Mouse (Mus musculus): ENCODE data around the gene Emid1. TPM values are rescaled to one million over a fixed set of nuclear protein-coding genes. Genes with fewer than 3 reads are reported as not detected.

Emid1 gene
- polyA plus RNA-seq, 1 experiment from 2014 or later = 51.0 TPM

DNA sequence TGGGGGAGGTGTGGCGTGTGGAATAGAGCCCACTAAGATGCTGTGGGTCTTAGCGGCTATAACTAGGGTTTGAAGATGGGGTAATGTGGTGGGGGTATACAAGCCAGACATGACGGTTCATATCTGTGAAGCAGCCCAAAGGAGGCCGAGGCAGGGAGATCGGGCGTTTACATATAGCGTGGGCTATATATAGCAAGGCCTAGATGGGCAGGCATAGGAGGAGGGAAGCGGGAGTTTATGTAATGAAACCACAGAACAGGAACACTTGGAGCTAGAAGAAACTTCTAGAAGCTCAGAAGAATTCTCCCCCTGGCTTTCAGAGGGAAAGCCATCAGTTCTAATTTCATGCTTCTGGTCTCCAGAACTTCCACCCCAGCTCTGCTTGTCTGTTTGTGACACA, 11.4 kb upstream of the Emid1 start:
- DNase-seq (ENCODE audit: low spot score) = no peak

GRCm38 (mm10) chr11:5160722-5161485, 8.8 kb upstream of the Emid1 start:
- peak; percentile 68 for DNase-seq (ENCODE audit: low spot score)

GRCm38 (mm10) chr11:5158056-5158455, 6.0 kb upstream of the Emid1 start:
- no peak for DNase-seq (ENCODE audit: low spot score)

- no peak for DNase-seq (ENCODE audit: low spot score)
Observed at GRCm38 (mm10) chr11:5154961-5155805, 3.1 kb upstream of the Emid1 start.

GRCm38 (mm10) chr11:5151247-5151630, 818 bp downstream of the Emid1 start:
- DNase-seq (ENCODE audit: low spot score) = no peak

GRCm38 (mm10) chr11:5150416-5151246, 1.4 kb downstream of the Emid1 start:
- peak; percentile 59 for DNase-seq (ENCODE audit: low spot score)

DNA sequence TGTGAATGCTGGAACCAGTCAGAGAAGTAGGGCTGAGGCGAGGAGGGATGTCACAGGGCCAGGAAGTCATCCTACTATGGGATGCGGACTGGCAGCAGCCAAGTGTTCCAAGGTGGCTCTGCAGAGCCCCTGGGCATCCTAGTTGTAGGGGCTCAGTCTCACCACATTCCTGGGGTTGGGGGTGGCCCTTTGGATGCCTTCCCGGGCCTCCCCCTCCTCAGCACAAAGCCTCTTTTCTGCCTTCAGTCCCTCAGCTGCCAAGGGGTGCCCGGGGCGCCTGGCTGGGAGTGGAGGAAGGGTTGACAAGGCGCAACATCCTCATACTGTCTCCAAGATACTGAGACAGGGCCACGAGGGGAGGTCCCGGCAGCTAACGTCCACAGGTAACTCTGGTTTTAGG, 2.1 kb downstream of the Emid1 start:
- no peak for DNase-seq (ENCODE audit: low spot score)

GRCm38 (mm10) chr11:5149249-5149648, 2.8 kb downstream of the Emid1 start:
- no peak for DNase-seq (ENCODE audit: low spot score)

DNA sequence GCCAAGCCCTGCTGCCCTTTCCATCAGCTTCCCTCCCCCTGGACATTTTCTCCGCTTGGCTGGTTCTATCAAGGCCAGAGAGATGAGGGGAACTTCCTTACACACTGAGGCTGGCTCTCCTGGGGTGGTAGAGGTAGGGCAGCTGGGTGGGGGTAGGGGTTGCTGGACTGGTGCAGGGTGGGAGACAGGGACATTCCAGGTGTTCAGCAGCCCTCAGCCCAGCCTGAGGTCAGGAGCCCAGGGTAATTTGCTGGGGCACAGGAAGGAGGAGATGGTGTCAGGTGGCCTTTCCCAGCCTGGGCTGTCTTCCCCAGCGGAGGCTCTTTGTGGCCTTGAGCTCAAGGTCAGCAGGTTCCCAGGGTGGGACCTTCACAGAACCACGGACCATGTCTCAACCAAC, 6.5 kb downstream of the Emid1 start:
- DNase-seq (ENCODE audit: low spot score) = no peak

DNA sequence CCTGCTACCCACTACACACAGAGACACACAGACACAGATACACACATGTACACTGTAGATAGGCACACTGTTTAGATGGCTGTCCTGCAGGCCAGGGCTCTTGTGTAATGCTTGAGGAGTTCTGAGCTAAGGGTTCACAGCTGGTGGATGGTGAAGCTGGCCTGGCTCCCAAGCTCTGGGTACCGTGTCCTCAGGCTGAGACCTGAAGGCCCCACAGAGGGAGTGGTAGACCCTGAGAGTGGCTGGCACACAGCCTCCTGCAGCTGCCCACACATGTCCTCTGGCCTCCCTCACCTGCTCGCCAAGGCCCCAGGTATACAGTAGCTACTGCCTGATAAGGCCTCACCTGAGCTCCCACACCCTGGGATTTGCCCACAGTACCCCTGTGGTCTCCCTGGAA, 10.1 kb downstream of the Emid1 start:
- no peak for DNase-seq (ENCODE audit: low spot score)

DNA sequence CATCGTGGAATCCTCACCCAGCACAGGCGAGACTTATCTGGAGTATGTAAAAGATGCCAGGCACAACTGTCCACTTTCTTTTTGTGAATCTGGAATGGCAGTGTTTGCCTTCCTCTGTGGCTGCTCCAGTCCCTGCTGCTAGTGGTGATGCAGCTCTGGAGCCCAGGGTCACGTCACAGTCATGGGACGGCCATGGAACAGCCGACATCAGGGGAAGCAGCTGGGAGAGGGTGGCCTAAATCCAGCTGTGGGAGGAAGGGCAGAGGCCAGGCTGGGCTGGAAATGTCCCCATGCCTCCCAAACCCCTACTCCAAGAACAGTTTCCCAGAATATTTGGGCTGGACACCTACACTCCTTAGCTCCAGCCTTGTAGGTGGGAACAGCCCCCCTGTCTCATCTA, 10.8 kb downstream of the Emid1 start:
- DNase-seq (ENCODE audit: low spot score) = no peak

GRCm38 (mm10) chr11:5140619-5141018, 11.4 kb downstream of the Emid1 start:
- DNase-seq (ENCODE audit: low spot score) = no peak

GRCm38 (mm10) chr11:5139372-5139771, 12.7 kb downstream of the Emid1 start:
- no peak for DNase-seq (ENCODE audit: low spot score)

DNA sequence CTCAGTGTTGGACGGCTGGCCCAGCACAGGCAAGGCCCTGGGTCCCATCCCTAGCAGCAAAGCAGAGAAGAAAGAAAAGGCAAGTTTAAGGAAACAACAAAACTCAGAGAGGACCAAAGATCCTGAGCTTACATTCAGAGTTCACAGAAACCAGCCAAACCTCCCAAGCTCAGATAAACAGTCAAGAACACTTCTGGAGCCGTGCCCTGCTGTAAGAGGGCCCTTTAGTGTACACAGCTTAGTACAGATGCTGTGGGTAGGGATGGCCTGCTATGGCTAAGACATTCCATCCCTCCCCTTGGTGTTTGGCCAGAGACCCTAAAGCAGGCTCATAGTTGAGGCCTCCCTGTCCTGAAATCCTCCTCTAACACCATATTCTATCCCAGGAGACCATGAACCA, 13.4 kb downstream of the Emid1 start:
- no peak for DNase-seq (ENCODE audit: low spot score)

DNA sequence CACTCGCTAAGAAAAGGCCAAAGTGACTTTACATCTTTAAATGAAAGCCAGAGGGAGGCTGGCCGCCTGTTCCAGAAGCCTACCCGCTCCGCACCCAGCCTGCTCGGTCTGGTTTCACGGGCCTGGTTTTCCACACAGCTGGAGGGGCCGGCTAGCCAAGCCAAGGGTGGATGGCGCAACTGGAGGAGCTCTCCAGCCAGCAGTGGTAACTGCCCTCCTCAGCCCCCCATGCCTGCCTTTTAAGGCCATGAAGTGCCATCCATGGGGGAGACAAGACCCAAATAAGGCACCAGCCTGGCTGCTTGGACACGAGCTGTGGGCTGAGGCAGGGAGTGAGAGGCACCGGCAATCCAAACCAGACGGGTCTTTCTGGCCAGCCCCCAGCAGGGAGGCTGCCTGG, 16.1 kb downstream of the Emid1 start:
- no peak for DNase-seq (ENCODE audit: low spot score)

GRCm38 (mm10) chr11:5132751-5133150, 19.3 kb downstream of the Emid1 start:
- no peak for DNase-seq (ENCODE audit: low spot score)

- DNase-seq (ENCODE audit: low spot score) = no peak
Observed at GRCm38 (mm10) chr11:5130111-5130665, 21.9 kb downstream of the Emid1 start.

- no peak for DNase-seq (ENCODE audit: low spot score)
Observed at GRCm38 (mm10) chr11:5129035-5129480, 23.0 kb downstream of the Emid1 start.

GRCm38 (mm10) chr11:5125713-5126112, 26.3 kb downstream of the Emid1 start:
- no peak for DNase-seq (ENCODE audit: low spot score)

GRCm38 (mm10) chr11:5114931-5115581, 37.0 kb downstream of the Emid1 start:
- DNase-seq (ENCODE audit: low spot score) = peak; percentile 94

- peak; percentile 23 for DNase-seq (ENCODE audit: low spot score)
Observed at GRCm38 (mm10) chr11:5113645-5114044, 38.4 kb downstream of the Emid1 start.

Data from thymus, postnatal 0 days (tissue).